Mouse (Mus musculus): ENCODE measurements around the gene Fancc.
"Not testable (repeated sequence)": the region's sequence is repeated elsewhere in the genome, so short reads cannot be mapped to it uniquely, and the experiment has no call there.

The Fancc gene

GRCm38 (mm10) chr13:63416824-63417223 is 80.3 kb downstream of the Fancc start:
- no peak for DNase-seq

DNA sequence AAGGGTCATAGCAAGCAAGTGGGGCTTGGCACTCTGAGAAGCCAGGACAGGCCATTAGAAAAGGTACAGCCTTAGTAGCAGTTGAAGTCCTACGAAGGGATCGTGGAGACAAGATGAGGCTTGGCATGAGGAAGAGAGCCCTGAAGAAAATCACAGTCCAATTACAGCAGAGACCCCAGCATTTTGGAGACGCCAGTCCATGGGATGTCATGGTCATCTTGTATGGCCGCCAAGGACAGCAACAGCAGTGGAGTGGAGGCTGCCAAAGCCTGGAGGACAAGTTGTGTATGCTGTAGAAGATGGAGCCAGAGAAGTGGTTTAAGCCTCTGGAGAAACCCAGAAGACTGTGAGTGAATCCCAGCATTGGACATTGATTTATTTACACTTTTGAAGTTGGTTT is 84.4 kb downstream of the Fancc start:
- no peak for DNase-seq

DNA sequence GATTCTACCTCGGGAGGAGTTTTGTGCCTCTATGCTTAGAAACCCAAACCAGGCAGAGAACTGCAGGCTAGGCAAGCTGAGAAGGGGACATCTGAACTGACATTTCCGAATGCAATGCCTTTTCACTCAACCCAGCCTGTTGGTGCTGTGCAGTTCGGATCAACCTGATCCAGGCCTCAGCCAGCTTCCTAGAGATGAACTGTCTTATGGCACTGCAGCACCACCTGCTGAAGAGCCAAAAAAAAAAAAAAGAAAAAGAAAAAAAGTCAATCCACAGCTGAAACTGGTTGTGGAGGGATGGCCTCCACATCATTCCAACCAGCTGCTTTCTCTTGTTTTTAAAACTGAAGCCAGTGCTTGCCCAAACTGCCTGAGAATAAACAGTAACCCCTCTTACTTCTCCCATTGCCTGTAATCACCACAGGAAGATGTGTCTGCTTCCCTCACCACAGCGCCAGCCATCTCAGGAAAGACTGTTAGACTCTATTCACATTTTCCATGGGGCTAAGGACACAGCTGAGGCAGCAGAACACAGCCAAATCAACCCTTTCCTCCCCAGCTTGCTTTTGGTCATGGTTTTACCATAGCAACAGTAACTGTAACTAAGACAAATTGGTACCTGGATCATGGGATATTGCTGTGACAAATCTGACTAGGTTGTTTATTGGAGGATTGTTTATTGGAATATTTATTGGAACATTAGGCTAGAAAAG is 85.6 kb downstream of the Fancc start:
- DNase-seq, result no peak

DNA sequence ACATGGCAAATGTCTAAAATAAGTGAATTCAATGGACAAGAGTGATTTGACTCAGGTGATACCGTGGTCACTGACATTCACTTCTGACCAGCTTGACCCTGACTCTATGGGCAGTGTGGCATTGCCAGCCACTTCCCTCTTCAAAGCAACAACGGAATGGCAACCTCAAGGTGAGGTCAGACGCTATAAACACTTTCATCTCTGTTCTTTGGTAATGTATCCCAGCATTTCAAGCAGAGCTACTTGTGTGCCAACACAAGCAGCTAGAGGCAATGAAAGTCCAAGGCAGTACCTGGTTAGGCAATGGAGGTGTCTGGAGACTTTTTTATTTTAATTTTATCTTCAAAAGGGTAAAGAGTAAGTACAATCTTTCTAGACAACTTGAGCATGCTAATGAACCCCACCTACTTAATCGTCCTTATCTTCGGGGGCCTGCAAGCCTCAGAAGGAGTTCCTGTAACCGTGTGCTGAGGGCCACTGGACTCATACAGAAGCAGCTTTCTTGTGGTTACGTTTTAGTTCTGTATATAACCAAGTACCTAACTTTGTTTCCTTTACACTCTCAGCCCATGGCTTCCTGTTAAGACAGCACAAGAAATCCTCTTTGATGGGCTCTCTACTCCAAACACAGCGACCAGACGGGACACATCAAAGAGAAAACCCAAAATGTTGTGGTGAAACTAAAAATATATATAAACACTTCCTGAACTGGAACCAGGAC is 86.3 kb downstream of the Fancc start:
- no peak for DNase-seq

- no peak for DNase-seq
Measured at GRCm38 (mm10) chr13:63405151-63405550, 91.9 kb downstream of the Fancc start.

DNA sequence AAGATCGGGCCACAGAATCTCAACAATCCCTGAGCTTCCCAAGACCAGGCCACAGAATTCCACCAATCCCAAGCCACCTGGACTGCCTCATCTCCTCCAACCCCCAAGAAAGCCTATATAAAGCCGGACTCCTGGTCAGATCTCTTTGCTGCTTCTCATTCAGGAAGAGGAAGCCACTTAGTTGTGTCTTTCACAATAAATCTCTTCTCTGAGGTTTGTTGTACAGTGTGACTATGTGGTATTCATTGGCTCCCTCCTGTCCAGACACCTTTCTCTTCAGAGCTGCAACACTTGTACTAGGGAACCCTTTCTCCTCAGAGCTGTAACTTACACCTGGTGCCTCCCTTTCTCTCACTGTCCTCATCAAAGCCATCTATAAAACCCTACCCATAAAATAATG is 92.4 kb downstream of the Fancc start:
- DNase-seq, result no peak

DNA sequence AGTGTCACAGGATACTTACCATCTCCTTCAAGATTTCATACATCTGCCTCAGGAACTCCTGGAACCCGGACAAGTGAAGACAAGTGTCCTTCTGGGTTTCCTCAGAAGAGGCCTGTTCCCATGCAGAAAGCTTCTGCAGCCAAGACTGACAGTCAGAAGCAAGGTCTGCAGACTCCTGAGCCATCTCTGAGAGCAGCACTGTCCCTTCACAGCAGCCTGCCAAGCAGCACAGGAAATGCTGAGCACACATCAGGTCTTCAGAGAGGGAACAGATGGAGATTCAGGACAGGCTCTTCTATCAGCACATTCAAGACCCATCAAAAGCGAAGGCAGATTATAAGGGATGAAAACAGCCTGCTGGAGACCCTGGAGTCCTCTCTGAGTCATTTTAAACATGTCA is 94.3 kb downstream of the Fancc start:
- DNase-seq, result no peak

- no peak for DNase-seq
Measured at GRCm38 (mm10) chr13:63400069-63400468, 97.0 kb downstream of the Fancc start.

DNA sequence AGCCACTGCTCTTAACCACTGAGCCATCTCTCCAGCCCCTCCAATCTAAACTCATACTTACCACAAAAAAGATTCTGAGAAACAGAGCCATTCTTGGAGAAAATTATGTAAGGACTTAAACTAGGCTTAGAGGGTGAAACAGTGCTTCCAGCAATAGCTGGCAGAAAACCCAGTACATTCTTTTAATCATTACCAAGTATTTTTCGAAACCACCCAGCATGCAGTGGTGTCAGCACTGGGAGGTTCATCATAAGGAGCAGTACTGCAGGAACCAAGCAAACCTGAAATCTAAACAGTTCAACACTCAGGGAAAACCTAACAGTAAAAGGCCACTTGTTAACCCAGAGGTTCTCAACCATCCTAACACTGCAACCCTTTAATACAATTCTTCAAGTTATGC is 99.7 kb downstream of the Fancc start:
- DNase-seq, result no peak

DNA sequence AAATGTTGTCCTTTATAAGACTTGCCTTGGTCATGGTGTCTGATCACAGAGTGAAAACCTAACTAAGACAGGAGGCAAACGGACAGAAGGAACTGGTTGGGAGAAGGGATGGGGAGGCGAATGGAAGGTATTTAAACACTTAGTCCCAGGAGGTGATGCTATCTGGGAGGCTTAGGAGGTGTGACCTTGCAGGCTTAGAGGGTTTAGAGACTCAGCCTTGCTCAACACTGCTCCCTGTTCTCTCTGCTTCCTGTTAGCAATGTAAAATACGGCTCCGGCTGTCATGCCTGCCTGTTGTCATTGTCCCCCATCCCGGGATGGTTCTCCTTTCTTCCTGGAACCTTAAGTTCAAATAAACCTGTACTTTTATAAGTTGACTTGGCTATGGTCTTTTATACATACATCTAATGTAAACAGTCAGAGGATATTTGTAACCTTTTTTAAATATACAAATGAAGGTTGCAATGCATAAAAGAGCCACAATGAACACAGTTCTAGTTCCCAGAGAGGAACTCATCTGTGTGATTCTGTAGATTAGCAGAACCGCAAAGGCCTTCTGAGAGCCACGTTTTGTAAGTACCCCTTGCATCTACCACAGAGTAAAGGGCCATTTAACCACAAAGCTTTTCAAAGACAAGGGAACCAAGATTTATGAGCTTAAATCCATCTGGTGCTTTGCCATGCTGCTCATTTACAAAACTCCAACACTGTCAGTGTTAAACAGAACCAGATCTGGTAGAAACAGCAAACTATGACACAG is 102.6 kb downstream of the Fancc start:
- no peak for DNase-seq

DNA sequence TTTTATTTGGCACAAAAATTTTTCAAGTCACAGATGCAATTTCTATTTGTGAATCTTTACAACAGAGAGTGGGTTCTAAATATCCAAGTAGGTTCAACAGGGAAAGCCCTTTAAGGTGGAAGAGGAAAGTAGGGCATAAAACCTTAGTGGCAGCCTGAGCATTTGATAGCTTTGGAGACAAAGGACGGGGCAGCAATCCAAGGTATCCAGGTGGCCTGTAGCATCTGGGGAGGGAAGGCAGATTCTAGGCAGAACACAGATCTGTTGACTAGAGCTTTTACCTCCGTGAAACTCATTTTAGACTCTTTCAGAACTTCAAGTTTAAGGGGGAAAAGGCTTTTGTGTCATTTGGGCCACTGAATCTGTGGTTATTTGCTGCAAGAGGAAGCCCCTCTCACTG is 111.8 kb downstream of the Fancc start:
- no peak for DNase-seq

DNA sequence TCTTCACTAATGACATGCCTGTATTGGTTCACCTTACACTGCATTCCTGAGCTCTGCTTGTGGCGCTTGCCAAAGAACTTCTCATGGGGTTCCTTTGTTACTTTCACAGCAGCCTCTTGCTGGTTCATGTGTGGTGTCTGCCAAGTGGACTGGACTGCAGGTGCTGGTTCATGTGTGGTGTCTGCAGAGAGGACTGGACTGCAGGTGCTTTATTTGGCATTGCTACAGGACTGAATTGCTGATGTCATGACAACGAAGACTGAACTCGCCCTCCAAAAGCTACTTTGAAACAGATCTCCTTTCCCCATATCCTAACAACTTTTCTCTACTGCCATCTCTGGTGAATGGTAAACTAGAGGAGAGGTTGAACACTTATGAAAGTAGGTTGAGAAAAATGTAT is 112.3 kb downstream of the Fancc start:
- no peak for DNase-seq

DNA sequence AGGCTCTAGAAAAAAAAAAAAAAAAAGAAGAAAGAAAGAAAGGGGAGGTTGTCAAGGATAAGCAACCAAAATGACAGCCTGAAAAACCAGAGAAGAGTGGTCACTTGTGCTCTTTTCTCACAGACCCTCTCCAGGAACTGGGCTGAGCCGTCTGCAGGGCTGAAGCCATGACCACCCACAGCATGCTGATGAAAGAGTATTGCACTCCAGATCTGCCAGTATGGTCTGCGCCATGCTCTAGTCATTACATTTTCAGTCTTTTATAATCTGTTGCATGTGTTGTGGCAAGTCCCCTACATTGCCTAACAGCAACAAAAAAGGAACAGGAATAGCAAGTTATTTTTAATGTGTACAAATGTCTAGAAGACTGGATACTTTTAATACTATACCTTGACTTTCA is 114.9 kb downstream of the Fancc start:
- no peak for DNase-seq

DNA sequence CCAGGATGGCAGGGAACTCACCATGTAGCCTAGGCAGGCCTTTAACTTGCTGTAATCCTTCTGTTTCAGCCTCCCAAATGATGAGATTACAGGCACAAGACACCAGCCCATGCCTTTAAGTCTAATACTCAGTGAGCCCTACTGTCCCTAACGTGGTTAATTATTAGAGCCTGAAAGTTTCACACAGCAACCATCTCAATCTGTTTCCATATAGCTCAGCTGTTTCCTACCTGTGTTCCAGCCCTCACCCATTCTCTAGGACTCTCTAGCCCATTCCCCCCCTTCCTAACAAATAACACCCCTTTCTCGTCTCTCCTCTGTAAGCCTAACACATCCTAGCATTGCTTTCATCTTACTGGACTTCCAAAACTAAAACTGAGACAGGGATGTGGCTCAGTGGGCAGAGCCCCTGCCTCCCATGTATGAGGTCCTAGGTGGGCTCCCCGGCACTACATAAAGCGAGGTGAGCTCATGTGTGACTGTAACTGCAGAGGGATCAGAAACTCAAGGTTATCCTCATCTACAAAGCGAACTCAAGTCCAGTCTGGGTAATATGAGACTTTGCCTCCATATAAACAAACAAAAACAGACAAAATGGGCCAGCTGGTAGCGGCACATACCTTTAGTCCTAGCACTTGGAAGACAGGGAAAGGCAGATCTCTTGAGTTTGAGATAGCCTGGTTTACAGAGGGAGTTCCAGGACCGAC is 123.5 kb downstream of the Fancc start:
- DNase-seq, result no peak

DNA sequence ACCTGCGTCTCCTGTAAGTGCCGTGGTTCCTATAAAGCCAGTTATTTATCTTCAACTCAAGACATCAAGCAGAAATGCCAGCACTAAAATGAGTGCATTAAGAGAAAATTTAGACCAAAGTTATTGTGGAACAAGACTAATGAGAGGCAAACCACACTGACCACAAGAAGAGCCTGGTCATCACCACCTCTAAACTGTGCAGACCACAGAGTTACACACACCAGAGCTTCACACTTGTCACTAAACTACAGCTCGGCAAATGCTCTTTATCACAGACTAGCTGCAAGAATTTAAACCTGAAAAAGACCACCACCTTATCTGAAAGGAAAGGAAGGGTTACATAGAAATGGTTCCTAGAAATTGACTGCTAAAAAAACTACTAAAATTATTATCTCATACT is 135.3 kb downstream of the Fancc start:
- no peak for DNase-seq

DNA sequence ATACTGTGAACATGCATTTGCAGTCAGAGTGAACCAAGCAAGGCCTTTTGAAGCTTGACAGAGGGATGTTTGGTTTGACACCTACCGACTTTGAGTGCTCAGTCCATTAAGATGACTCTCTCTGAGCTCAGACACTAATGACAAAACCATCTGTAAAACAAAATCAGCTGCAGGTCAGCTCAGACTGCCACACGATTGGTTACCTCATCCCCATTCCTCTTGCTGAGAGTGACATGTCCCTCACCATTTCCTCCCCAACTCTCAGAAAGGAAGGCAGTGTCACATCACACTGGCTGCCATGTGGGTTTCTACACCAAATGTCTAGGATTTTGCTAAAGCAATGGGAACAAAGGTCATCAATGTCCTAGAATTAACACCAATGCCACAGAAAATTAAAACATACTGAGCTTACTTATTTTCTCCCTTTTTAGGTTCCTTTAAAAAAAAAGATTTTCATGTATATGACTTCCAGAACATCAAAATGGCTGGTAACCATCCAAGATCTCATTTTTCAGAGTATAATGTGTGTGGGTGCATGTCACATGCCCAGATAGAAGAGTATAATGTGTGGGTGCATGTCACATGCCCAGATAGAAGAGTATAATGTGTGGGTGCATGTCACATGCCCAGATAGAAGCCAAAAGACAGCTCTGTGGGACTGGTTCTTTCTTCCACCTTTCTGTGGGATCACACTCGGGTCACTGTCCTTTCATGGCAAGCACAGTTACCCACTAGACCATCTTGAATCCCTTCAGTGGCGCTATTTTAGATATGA is 136.8 kb downstream of the Fancc start:
- DNase-seq, result no peak

DNA sequence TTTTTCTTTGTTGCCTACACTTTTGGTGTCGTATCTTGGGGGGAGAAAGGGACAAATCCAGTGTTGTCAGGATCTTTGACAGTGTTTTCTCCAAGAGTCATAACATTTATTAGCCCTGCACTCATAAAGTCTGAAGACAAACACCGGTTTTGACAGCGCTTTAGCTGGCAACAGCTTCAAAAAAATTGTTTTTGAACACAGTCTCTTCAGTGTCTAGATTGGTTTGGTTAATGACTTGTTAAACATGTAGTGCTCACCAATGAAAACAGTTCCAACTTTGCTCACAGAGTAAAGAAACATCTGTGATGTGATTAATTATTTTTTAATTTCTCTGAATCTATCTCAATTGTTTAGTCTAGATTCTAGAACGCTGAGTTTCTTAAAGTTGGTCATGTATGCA is 137.7 kb downstream of the Fancc start:
- DNase-seq, result no peak

- DNase-seq, result peak; percentile 86
Measured at GRCm38 (mm10) chr13:63356558-63356957, 140.5 kb downstream of the Fancc start.

DNA sequence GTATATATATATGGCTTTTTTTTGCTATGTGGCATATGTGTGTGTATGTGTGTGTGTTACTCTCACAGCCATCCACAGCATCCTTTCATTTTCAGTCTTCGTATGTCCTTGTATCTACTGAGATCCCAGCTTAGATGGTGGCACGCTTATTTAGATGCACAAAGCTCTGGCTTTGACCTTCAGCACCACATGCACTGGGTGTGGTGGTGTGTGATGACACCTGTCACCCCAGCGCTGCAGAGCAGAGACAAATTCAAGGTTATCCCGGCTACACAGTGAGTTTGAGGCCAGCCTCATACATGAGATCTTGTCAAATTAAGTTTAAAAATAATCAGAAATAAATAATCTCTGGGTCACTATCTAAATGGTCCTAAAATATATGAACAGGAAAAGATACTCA is 141.0 kb downstream of the Fancc start:
- no peak for DNase-seq

GRCm38 (mm10) chr13:63353312-63353711 is 143.8 kb downstream of the Fancc start:
- not testable (repeated sequence) for DNase-seq

DNA sequence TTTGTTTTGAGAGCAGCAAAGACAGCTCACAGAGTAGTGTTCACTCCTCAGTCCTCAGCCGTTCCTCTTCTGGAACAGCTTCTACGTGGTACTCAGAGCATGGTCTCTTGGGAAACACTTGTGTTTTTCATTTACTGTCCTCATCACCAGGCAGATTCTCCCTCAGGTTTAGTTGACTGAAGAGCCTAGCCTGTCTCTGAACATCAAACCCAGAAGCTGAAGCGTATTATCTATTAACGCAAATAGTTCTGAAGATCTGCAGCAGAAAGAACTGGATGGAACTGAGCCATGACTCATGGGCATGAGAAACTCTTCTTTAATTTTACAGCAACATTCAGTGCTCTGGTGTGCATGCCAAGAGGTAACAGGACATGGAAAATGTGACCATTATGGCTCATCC is 147.0 kb downstream of the Fancc start:
- DNase-seq, result no peak

DNA sequence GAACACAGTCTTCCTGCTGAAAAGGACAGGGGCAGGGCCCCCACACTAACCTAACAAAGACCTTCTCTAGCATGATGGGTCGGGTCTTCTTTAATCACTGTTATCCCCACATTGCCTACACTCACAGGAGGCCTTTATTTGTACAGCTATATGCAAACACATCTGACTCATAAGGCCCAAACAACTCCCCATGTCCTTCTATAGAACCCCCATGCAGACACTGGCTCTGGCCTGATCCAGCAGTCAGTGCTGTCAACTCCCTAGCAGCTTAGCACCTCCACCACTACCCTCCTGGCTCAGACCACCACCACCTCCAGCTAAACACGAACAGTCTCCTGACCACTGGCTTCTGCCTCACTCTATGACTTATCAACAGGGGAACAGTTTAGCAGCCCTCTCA is 149.4 kb downstream of the Fancc start:
- DNase-seq, result no peak

Measured in retina, postnatal 1 day (tissue).